Mouse (Mus musculus): ENCODE results near the gene Pbx1.

- TF ChIP-seq EP300 (IDR thresholded peaks at IDR 0.05; ENCODE audit: low read depth) (no peak), CTCF (IDR thresholded peaks at IDR 0.05; ENCODE audit: low read depth) (no peak)
Measured at GRCm38 (mm10) chr1:168382106-168382822, 49.8 kb downstream of the Pbx1 start.
